Comparison of ENCODE assay signal across 10 mouse cellular contexts in the genomic region with DNA sequence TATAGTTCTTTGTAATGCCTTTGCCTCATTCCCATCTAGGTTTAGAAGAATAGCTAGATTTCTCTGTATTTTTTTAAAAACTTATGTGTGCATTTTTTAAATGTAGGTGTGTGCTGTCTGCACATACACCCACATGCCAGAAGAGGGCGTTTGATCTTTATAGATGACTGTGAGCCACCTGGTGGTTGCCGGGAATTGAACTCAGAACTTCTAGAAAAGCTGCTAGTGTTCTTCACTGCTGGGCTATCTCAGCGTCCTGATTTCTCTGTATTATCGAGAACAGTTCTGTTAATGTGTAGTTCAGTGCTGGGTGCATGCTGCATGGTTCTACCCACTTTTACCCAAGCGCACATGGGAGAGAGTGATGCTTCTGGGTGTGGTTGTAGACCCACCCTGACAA. TPM values are rescaled to one million over a fixed set of nuclear protein-coding genes. Genes with fewer than 3 reads are reported as not detected.
DNase-seq lines count a peak whose midpoint lies in the region; ATAC-seq and TF ChIP-seq lines count a peak whose summit lies in the region.
"Had no signal": no experiment of that assay in that cellular context is flagged by ENCODE, and none has a peak within 500 bp of the region (broad histone marks: within the 10 kb centered on the region; RNA-seq: fewer than 3 reads in every experiment).

No protein-coding gene starts in this region.

- H3K36me3 ChIP-seq in embryonic facial prominence, embryonic 11.5 days (replicated peaks; ENCODE audit: control insufficient read depth, insufficient read depth, low read depth, low read length), result no peaks in the 10 kb centered on the region
- peaks cover 11% of the 10 kb centered on the region for H3K36me3 ChIP-seq in liver, embryonic 15.5 days (replicated peaks)
- no peaks in the 10 kb centered on the region for H3K36me3 ChIP-seq in thymus, adult 2 months (ENCODE audit: control insufficient read depth, insufficient read depth, low read length)

- intact Hi-C loops in gastrocnemius, postnatal 14 days (cut with DNase I; ENCODE audit: low total_unique reads), result no loop called here
- intact Hi-C loops in gastrocnemius, postnatal 36 days (cut with DNase I), result loop anchor here (2.0 to 5.0 kb wide), 2 partner anchors 44 to 56 kb away; no protein-coding TSS in a partner anchor

- DNase-seq in gastrocnemius, postnatal 14 days, result peak; percentile 19
- no peak for DNase-seq in gastrocnemius, postnatal 36 days
- peak; percentile 32 for DNase-seq in right cerebral cortex, postnatal 14 days
- DNase-seq in right cerebral cortex, postnatal 4 days, result no peak
- peak; percentile 48 for DNase-seq in embryonic facial prominence, embryonic 11.5 days (ENCODE audit: low spot score)
- peak; percentile 33 for DNase-seq in thymus, adult 2 months
- no peak for DNase-seq in Muller cell, postnatal 12 days (ENCODE audit: inconsistent ontology term)

- no peak overlapping the region for H3K9ac ChIP-seq in embryonic facial prominence, embryonic 11.5 days (replicated peaks; ENCODE audit: low read length)
- H3K9ac ChIP-seq in liver, embryonic 15.5 days, result no peak overlapping the region
- H3K9ac ChIP-seq: embryonic facial prominence, embryonic 15.5 days had no signal

- no peak for TF ChIP-seq POLR2A in thymus, adult 2 months (IDR thresholded peaks at IDR 0.05; ENCODE audit: control insufficient read depth, extremely low read depth, insufficient read depth, low read length, poor library complexity)

- H3K4me3 ChIP-seq in embryonic facial prominence, embryonic 11.5 days (ENCODE audit: low read depth, low read length), result no peak overlapping the region
- H3K4me3 ChIP-seq in liver, embryonic 15.5 days (replicated peaks), result peak overlapping the region; percentile 95
- H3K4me3 ChIP-seq in thymus, adult 2 months (ENCODE audit: control insufficient read depth, insufficient read depth, low read length), result no peak overlapping the region

- no peaks in the 10 kb centered on the region for H3K9me3 ChIP-seq in embryonic facial prominence, embryonic 11.5 days (replicated peaks; ENCODE audit: control insufficient read depth, low read length)
- no peaks in the 10 kb centered on the region for H3K9me3 ChIP-seq in liver, embryonic 15.5 days (replicated peaks)
- H3K9me3 ChIP-seq: embryonic facial prominence, embryonic 15.5 days had no signal

- no peak overlapping the region for H3K27ac ChIP-seq in embryonic facial prominence, embryonic 11.5 days (replicated peaks; ENCODE audit: low read depth, low read length)
- H3K27ac ChIP-seq in liver, embryonic 15.5 days (replicated peaks), result peak overlapping the region; percentile 99; the same call in 1 of the 2 replicates
- no peak overlapping the region for H3K27ac ChIP-seq in thymus, adult 2 months (ENCODE audit: control insufficient read depth, insufficient read depth, low read length)
- H3K27ac ChIP-seq: embryonic facial prominence, embryonic 15.5 days had no signal

- TF ChIP-seq CTCF in thymus, adult 2 months (IDR thresholded peaks at IDR 0.05; ENCODE audit: borderline replicate concordance, control insufficient read depth, extremely low read depth, insufficient read depth, low read length, poor library complexity), result no peak

- ATAC-seq in embryonic facial prominence, embryonic 11.5 days (replicated peaks; ENCODE audit: insufficient number of reproducible peaks, low FRiP score, low TSS enrichment, low read depth), result no peak
- ATAC-seq in liver, embryonic 15.5 days (ENCODE audit: insufficient read depth), result no peak

- H3K27me3 ChIP-seq in embryonic facial prominence, embryonic 11.5 days (ENCODE audit: control insufficient read depth, insufficient read depth, low read length), result no peaks in the 10 kb centered on the region
- H3K27me3 ChIP-seq in liver, embryonic 15.5 days, result no peaks in the 10 kb centered on the region
- no peaks in the 10 kb centered on the region for H3K27me3 ChIP-seq in thymus, adult 2 months (ENCODE audit: control insufficient read depth, insufficient read depth, low read length)
- H3K27me3 ChIP-seq: embryonic facial prominence, embryonic 15.5 days had no signal

- no peaks in the 10 kb centered on the region for H3K4me1 ChIP-seq in embryonic facial prominence, embryonic 11.5 days (ENCODE audit: control insufficient read depth, insufficient read depth, low read length)
- peaks cover 48% of the 10 kb centered on the region for H3K4me1 ChIP-seq in liver, embryonic 15.5 days (replicated peaks)
- H3K4me1 ChIP-seq in thymus, adult 2 months (replicated peaks; ENCODE audit: control insufficient read depth, insufficient read depth, low read length), result peaks cover 6% of the 10 kb centered on the region

- WGBS in embryonic facial prominence, embryonic 11.5 days, result 71% methylated on average over 5 of the region's 5 CpGs
- 40% methylated on average over 5 of the region's 5 CpGs for WGBS in liver, embryonic 15.5 days (ENCODE audit: insufficient replicate concordance)
- WGBS in thymus, adult 2 months, result 72% methylated on average over 5 of the region's 5 CpGs

- no peak overlapping the region for H3K4me2 ChIP-seq in embryonic facial prominence, embryonic 11.5 days (ENCODE audit: low read depth, low read length)
- H3K4me2 ChIP-seq in liver, embryonic 15.5 days, result peak overlapping the region; percentile 80

RNA-seq across cellular contexts. Expression of a gene that starts 2.5 kb away (rescaled TPM):
- total RNA-seq in gastrocnemius, postnatal 14 days (2021), result 10 to 100 TPM; 47.8 to 51.8 TPM
- 10 to 100 TPM; 43.3 to 43.9 TPM for total RNA-seq in gastrocnemius, postnatal 36 days (2021)
- polyA plus RNA-seq in embryonic facial prominence, embryonic 11.5 days (2014; fragmentation: Nextera tagmentation; extraction: Ambion mirVana), result 77.0 and 79.1 TPM in 2 replicates
- polyA plus RNA-seq in liver, embryonic 15.5 days (2015; fragmentation: Nextera tagmentation; extraction: Ambion mirVana), result 27.7 and 29.8 TPM in 2 replicates
- 140 and 146 TPM in 2 replicates for polyA plus RNA-seq in thymus, adult 2 months (2012; rRNA removed)

RNA-seq across cellular contexts. Expression of a gene that starts 25.9 kb away (rescaled TPM):
- total RNA-seq in gastrocnemius, postnatal 14 days (2021), result 10 to 100 TPM; 58.7 to 59.4 TPM
- 10 to 100 TPM; 41.1 to 48.7 TPM for total RNA-seq in gastrocnemius, postnatal 36 days (2021)
- 166 and 169 TPM in 2 replicates for polyA plus RNA-seq in embryonic facial prominence, embryonic 11.5 days (2014; fragmentation: Nextera tagmentation; extraction: Ambion mirVana)
- 67.3 and 68.4 TPM in 2 replicates for polyA plus RNA-seq in liver, embryonic 15.5 days (2015; fragmentation: Nextera tagmentation; extraction: Ambion mirVana)
- 54.2 and 54.7 TPM in 2 replicates for polyA plus RNA-seq in thymus, adult 2 months (2012; rRNA removed)

RNA-seq across cellular contexts. Expression of a gene that starts 29.8 kb away (rescaled TPM):
- total RNA-seq in gastrocnemius, postnatal 14 days (2021), result not detected
- not detected for total RNA-seq in gastrocnemius, postnatal 36 days (2021)
- polyA plus RNA-seq in embryonic facial prominence, embryonic 11.5 days (2014; fragmentation: Nextera tagmentation; extraction: Ambion mirVana), result 0.11 and 0.15 TPM in 2 replicates
- polyA plus RNA-seq in liver, embryonic 15.5 days (2015; fragmentation: Nextera tagmentation; extraction: Ambion mirVana), result not detected in 2 replicates
- polyA plus RNA-seq in thymus, adult 2 months (2012; rRNA removed), result 0.13 and 0.16 TPM in 2 replicates
- polyA plus RNA-seq: limb, embryonic 14.5 days had no signal

Comparison
In these comparisons a context has a peak if more than half of its experiments do, and no peak if none do; other contexts are left out.
1. DNase-seq: peak in gastrocnemius, postnatal 14 days (single experiment), right cerebral cortex, postnatal 14 days (single experiment), embryonic facial prominence, embryonic 11.5 days (single experiment) and thymus, adult 2 months (single experiment); none in gastrocnemius, postnatal 36 days (0 of 2), right cerebral cortex, postnatal 4 days (single experiment) and Muller cell, postnatal 12 days (single experiment).